Mouse (Mus musculus) kidney, postnatal 14 days (tissue): ENCODE measurements at regions not wholly inside any gene's neighbourhood (a gene's known extent, or its start where the extent isn't known, plus 50 kb on each side); places are given as distances from the start of the nearest gene placed in this dataset.

Experiments used
- DNase-seq: peaks from one replicate; pipeline ENCODE4 v3.0.0; 2022; ENCODE audit warnings: mixed read lengths

DNA sequence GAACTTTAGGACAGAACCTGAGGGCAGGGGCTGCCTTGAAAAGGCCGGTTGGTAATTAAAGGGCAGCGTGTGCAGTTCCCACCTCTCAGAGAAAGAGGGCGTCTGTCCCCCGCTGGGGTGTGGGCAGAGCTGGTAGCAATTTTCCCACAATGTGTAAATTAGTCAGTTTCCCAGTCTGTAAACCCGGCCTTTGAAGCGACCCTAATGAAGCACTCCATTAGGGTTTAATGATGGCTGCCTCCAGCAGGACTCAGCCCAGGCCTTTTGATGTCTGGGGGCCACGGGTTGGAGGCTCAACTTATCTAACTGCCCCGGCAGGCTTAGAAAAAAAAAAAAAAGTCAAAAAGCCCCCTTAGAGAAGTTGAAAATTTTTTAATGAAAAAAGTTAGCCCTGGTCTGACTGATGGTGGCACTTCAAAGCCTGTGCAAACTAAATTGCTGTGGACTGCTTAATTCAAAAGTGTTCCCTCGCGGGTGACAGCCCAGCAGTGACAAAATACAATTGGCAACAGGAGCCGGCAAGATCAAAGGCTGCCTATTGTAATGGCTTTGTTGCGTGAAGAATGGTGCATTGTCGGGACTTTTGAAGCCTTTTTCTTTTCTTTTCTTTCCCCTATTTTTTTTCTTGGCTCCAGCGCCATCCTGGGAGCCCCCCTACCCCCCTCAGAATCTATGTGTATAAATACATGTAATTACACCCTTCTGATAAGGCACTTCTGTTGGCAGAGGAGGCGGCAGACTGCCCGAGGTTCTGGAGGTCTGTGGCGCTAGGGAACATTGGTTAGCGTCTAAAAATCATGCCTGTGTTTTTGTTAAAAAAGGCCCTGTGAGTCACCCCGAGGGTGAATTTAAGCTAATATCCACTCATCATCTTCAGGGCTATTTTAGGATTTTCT lies 71.3 kb upstream of the Msx1 start:
- no peak for DNase-seq

DNA sequence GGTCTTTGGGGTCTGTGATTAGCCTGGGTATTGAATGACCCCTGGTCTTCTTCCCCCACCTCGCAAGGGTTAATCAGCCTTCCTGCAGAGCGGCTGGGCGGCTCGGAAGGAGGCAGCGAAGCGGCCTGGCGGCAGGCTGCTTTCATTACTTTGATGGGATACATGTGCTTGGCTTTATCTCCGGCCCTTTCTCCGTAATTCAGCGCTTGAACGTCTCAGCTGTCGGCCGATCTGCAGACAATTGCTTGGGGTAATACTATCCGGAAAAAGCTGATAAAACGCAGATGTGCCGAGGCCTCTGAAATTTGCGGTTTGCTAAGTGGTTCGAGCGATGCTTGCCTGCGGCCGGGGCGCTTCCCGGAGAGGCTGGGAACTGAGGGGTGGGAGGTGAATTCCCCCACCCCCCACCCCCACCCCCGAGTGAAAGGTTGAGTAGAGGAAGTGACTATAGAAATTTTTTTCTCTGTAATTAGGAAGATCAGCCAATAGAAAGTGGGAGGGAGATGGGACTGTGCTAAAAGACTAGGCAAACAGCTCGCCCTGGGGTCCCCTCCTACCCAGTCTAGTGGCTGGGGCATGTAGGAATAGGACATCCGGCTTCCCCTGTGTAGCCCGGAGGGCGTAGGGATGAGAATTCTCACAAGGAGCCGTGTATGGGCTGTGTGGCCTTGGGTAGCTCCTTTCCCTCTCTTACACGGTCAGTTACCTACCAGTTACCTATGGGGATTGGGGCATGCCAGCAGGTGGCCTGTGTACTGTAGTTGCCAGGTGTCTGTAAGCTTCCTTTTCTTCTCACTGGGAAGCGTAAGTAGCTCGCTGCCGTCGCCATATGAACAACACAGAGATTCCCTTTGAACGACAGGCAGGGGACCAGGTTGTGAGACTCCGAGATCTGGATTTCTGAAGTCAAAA lies 69.5 kb upstream of the Msx1 start:
- peak; percentile 41 for DNase-seq

DNA sequence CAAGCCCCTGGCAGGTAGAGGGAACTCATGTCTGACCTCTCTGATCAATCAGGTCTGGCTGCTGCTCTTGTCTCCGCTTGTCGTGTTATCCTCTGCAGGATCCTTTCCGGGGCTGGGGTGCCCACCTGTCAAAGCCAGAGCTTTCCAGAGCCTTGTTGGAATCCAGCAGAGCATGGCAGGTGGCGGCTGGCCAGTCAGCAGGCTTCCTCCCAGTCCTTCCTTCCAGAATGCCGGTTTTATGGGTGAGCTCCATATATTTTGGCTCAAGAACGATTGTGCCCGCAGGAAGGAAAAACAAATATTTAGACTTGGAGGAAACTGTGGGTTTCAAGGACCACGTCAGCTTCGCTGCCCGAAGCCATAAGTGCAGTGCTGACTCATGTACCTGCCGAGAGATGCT lies 66.3 kb upstream of the Msx1 start:
- no peak for DNase-seq

DNA sequence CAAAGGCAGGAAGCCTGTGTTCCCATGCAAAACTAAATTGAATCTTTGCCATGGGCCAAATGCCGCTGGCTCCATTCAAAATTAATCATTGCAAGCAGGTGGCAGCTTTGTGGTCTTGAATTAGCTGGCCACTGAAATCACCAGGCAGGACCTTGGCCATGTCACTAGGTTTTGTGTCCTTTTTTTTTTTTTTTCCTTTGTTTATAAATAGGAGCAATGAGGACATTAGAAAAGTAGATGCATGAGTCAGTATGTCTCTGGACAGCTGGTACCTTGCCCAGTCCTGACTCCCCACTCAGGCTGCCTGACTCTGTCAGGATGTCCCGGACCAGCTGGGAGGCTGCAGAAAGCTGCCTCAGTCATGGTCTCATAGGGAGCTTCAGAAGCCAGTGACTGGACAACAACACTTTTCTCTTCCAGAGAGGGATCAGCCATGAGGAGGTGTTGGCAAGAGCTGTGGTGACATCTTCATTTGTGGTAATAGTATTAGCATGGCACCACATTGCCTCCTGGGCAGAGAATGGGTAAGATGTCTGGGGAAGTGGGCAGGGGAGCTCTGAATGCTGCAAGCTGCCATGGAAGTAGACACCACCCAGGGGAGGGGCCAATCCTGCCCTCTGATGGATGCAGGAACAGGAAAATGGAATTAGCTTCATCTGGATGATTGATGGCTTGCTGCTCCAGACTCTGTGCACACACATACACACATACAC lies 55.4 kb upstream of the Msx1 start:
- no peak for DNase-seq

DNA sequence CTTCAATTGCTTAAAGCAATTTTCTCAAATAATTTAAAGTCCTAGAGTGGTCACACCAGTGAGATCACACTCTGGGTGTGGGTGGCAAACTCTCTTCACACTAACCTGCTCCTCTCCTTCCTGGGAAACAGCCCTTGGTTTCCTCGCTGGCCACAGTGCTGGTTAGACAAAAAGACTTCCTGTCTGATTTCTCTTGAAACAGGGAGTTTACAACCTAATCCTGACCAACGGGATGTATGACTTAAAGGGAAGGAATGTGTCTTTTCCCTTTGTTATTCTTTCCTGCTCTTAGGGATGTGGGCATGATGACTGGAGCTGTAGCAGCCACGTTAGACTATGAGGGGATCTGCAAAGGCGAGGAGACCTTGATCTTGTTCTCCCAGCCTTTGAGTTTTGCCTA lies 51.9 kb upstream of the Msx1 start:
- DNase-seq, result no peak

DNA sequence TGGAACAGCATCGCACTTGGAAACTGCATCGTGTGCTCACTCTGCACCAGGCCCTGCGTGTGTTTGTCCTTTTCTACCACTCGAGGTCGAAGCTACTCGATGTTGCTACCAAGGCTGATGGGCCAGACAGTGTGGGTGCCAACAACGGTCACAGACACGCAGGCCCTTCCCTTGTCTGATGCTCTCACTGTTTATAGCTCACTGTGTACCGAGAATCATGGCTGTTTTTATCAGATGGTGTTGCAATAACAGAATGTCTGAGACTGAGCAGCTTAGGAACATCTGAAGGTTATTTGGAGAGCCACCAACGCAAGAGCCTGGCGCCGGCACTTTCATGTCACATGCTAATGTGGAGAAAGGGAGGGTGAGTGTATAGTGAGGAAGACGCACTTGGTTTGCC lies 51.1 kb upstream of the Msx1 start:
- DNase-seq, result no peak

DNA sequence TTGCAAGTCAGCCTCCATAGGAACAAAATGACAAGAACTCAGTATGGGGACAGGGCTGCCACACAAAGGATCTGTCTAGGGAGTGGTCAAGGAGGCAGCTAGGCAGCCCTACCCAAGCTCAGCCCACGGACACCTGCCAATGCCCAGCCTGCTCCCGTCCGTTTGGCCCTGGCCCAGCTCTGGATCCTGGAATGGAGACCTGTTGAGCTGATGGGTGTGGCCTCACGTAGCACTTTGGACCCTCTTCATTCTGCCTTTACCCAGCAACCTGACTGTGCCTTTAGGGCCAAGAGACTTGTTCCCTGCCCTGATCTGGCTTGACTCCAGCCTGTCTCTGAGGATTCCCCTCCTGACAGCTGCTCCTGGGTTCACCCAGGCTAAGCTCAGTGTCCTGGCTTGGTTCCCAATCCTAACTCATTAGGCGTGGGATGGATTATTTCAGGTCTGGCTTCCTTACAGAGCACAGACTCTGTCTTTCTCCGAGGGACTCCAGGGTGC lies 50.5 kb upstream of the Msx1 start:
- peak; percentile 84 for DNase-seq
